In genomic region chr4:44083945-44084344, GRCm38 (mm10) we compare ENCODE assay signal across 8 mouse cellular contexts. TPM values are rescaled to one million over a fixed set of nuclear protein-coding genes. Genes with fewer than 3 reads are reported as not detected.
DNase-seq lines count a peak whose midpoint lies in the region; ATAC-seq lines count a peak whose summit lies in the region.

Gene Gne, minus strand, starts transcription at chr4:44084177.

- no peaks in the 10 kb centered on the region for H3K36me3 ChIP-seq in limb, embryonic 12.5 days
- no peaks in the 10 kb centered on the region for H3K36me3 ChIP-seq in midbrain, embryonic 14.5 days (ENCODE audit: control insufficient read depth, insufficient read depth, low read length)

- no peaks in the 10 kb centered on the region for H3K9me3 ChIP-seq in limb, embryonic 12.5 days
- H3K9me3 ChIP-seq in midbrain, embryonic 14.5 days (ENCODE audit: control insufficient read depth, low read length), result no peaks in the 10 kb centered on the region

- H3K9ac ChIP-seq in limb, embryonic 12.5 days (replicated peaks), result no peak within 1 kb of the TSS
- no peak within 1 kb of the TSS for H3K9ac ChIP-seq in midbrain, embryonic 14.5 days (replicated peaks; ENCODE audit: low read length)

- H3K4me3 ChIP-seq in limb, embryonic 12.5 days (replicated peaks), result no peak within 1 kb of the TSS
- no peak within 1 kb of the TSS for H3K4me3 ChIP-seq in midbrain, embryonic 14.5 days (replicated peaks; ENCODE audit: low read depth, low read length)

- peak; percentile 40 to 41 for DNase-seq in B cell, adult 2 months
- DNase-seq in gastrocnemius, postnatal 14 days, result no peak
- DNase-seq in midbrain, embryonic 14.5 days, result no peak
- no peak for DNase-seq in frontal cortex, postnatal 10 days (ENCODE audit: low spot score in 2 of 2)
- no peak for DNase-seq in right cerebral cortex, postnatal 36 days (ENCODE audit: low spot score in 2 of 2)

- H3K27ac ChIP-seq in limb, embryonic 12.5 days, result no peak within 1 kb of the TSS; the same call in 1 of the 2 replicates
- H3K27ac ChIP-seq in midbrain, embryonic 14.5 days (replicated peaks; ENCODE audit: low read depth, low read length), result no peak within 1 kb of the TSS

- H3K4me1 ChIP-seq in limb, embryonic 12.5 days (replicated peaks), result peaks cover 23% of the 10 kb centered on the region
- H3K4me1 ChIP-seq in midbrain, embryonic 14.5 days (ENCODE audit: control insufficient read depth, insufficient read depth, low read length), result no peaks in the 10 kb centered on the region

- no peak for ATAC-seq in activated CD4-positive, CD25-positive, alpha-beta regulatory T cell, adult 4 months
- ATAC-seq in inflammation-experienced regulatory T-cells, adult 6 months, result no peak
- ATAC-seq in limb, embryonic 12.5 days (ENCODE audit: insufficient number of reproducible peaks, insufficient read depth, low FRiP score, low TSS enrichment, low read depth), result no peak
- no peak for ATAC-seq in midbrain, embryonic 14.5 days (ENCODE audit: low FRiP score, low TSS enrichment)

- H3K27me3 ChIP-seq in limb, embryonic 12.5 days, result no peaks in the 10 kb centered on the region
- H3K27me3 ChIP-seq in midbrain, embryonic 14.5 days (ENCODE audit: control insufficient read depth, insufficient read depth, low read length), result no peaks in the 10 kb centered on the region

- peak within 1 kb of the TSS; percentile 43 for H3K4me2 ChIP-seq in limb, embryonic 12.5 days
- H3K4me2 ChIP-seq in midbrain, embryonic 14.5 days (ENCODE audit: low read length), result no peak within 1 kb of the TSS

- 4% methylated on average over 11 of the region's 11 CpGs for WGBS in limb, embryonic 12.5 days
- 30% methylated on average over 11 of the region's 11 CpGs for WGBS in midbrain, embryonic 14.5 days

- intact Hi-C loops in gastrocnemius, postnatal 14 days (cut with DNase I; ENCODE audit: low total_unique reads), result no loop called here

RNA-seq across cellular contexts. Expression of gene Gne, which starts in this region (rescaled TPM):
- 10 to 100 TPM; 14.1 to 17.9 TPM for polyA plus RNA-seq in activated CD4-positive, CD25-positive, alpha-beta regulatory T cell, adult 4 months (2017; shearing (Covaris generic))
- 10 to 100 TPM; 12.4 to 13.0 TPM for total RNA-seq in gastrocnemius, postnatal 14 days (2021)
- polyA plus RNA-seq in inflammation-experienced regulatory T-cells, adult 6 months (2017; shearing (Covaris generic)), result 10 to 100 TPM; 13.2 to 20.6 (median 19.4) TPM
- 20.5 and 20.7 TPM in 2 replicates for polyA plus RNA-seq in limb, embryonic 12.5 days (2016; fragmentation: Nextera tagmentation; extraction: Ambion mirVana)
- 21.9 and 29.5 TPM in 2 replicates for polyA plus RNA-seq in midbrain, embryonic 14.5 days (2014; fragmentation: Nextera tagmentation; extraction: Ambion mirVana)

Comparison
In these comparisons a context has a peak if more than half of its experiments do, and no peak if none do; other contexts are left out.
1. DNase-seq: peak in B cell, adult 2 months (2 of 2); none in gastrocnemius, postnatal 14 days (single experiment), midbrain, embryonic 14.5 days (single experiment), frontal cortex, postnatal 10 days (0 of 2) and right cerebral cortex, postnatal 36 days (0 of 2).